Mouse (Mus musculus): ENCODE results near the gene Mctp1.

- TF ChIP-seq CTCF (IDR thresholded peaks at IDR 0.05) (no peak), EP300 (IDR thresholded peaks at IDR 0.05) (no peak)
These were observed 131.6 kb downstream of the Mctp1 start for GRCm38 (mm10) chr13:76515896-76516295.

Data from lung, postnatal 0 days (tissue).